Mouse (Mus musculus) ES-E14 (cell line): ENCODE measurements around the gene Fam3c.

Source experiments
- CHD2 ChIP-seq: IDR thresholded peaks from 2 replicates; pipeline ENCODE4 v1.6.1; 2014; ENCODE audit warnings: mild to moderate bottlenecking, low read depth, low read length, inconsistent platforms
- MAFK ChIP-seq: IDR thresholded peaks from 2 replicates; pipeline ENCODE4 v1.6.1; 2014; ENCODE audit warnings: mild to moderate bottlenecking, low read depth, low read length, inconsistent platforms; ENCODE audit not compliant: insufficient read depth
- ZC3H11A ChIP-seq: IDR thresholded peaks from 2 replicates; pipeline ENCODE4 v1.6.1; 2012; ENCODE audit warnings: low read depth, mild to moderate bottlenecking, inconsistent platforms, low read length, borderline replicate concordance

DNA sequence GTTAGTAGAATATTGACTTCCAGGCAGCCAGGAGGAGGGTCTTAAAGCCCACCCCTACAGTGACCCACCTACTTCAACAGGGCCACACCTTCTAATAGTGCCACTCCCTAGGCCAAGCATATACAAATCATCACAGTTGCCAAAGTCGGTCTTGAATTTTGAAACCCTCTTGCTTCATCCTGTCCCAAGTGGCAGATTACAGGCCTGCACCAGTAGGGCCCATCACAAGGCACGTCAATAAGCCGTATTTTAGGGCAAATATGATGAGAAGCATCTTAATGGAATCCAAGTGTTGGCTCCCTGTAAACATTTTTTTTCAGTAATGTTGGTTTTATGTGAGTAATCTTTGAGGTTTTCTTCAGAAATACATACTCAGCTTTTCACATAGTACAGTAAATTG is 49.0 kb upstream of the Fam3c start:
- TF ChIP-seq ZC3H11A (no peak), MAFK (no peak), CHD2 (no peak)
